Mouse (Mus musculus): Measurements from ENCODE around the gene Ifrd2.

DNA sequence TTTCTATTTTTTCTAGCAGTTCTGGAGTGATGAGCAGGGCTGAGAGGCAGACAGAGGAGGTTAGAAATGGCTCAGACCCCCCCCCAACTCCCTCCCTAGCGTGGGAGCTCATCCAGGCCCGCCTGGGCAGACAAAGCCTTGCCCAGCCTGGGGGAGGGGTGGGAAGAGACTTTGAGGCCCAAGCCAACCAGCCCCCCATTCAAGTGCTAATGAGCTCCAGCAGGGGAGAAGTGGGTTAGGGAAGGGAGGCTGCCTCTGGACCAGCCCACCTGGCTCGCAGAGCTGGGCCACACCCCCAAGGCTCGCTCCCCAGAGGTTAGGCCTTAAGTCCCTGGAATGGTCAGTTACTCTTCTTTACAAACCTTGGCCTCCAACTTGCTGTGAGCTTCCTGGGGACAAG lies 43.1 kb downstream of the Ifrd2 start:
- TF ChIP-seq CTCF (IDR thresholded peaks at IDR 0.05; ENCODE audit: low read depth, low read length) (no peak), EP300 (IDR thresholded peaks at IDR 0.05; ENCODE audit: insufficient read depth, low read depth, low read length) (peak; percentile 99)
